Mouse (Mus musculus) C2C12 (cell line): Measurements from ENCODE around the gene Nostrin. TPM values are rescaled to one million over a fixed set of nuclear protein-coding genes. Genes with fewer than 3 reads are reported as not detected.

Experiments used
- H3K27me3 ChIP-seq: one replicate; pipeline ENCODE4 v1.6.1; 2011; ENCODE audit not compliant: control insufficient read depth, insufficient read depth, insufficient read length
- H3K36me3 ChIP-seq: one replicate; pipeline ENCODE4 v1.6.1; 2011; ENCODE audit not compliant: control insufficient read depth, insufficient read depth
- H3K4me3 ChIP-seq: one replicate; pipeline ENCODE4 v1.5.1; 2011; ENCODE audit warnings: mild to moderate bottlenecking, control low read depth; ENCODE audit not compliant: poor library complexity, insufficient read depth, severe bottlenecking
- H3K79me2 ChIP-seq: one replicate; pipeline ENCODE4 v1.6.1; 2011; ENCODE audit not compliant: control insufficient read depth, insufficient read depth
- H3K79me3 ChIP-seq: one replicate; pipeline ENCODE4 v1.6.1; 2011; ENCODE audit warnings: low read depth, control low read depth
- H3ac ChIP-seq: one replicate; pipeline ENCODE3; 2011; ENCODE audit warnings: low read depth; ENCODE audit not compliant: control insufficient read depth, insufficient read length
- CEBPB ChIP-seq: IDR thresholded peaks from one replicate; pipeline ENCODE4 v1.6.1; 2011; ENCODE audit warnings: low read depth, mild to moderate bottlenecking, control low read depth, moderate library complexity
- CTCF ChIP-seq: IDR thresholded peaks from one replicate; pipeline ENCODE4 v1.5.1; 2011; ENCODE audit not compliant: control insufficient read depth, insufficient read depth, insufficient read length
- FOSL1 ChIP-seq: IDR thresholded peaks from one replicate; pipeline ENCODE4 v1.8.0; 2011; ENCODE audit warnings: mild to moderate bottlenecking, low read length; ENCODE audit not compliant: poor library complexity, insufficient read depth, severe bottlenecking
- MAX ChIP-seq: IDR thresholded peaks from one replicate; pipeline ENCODE4 v1.6.1; 2011; ENCODE audit warnings: mild to moderate bottlenecking, control low read depth
- MYOD1 ChIP-seq: IDR thresholded peaks from one replicate; pipeline ENCODE4 v1.6.1; 2011; ENCODE audit warnings: low read depth; ENCODE audit not compliant: control insufficient read depth, insufficient read length
- MYOG ChIP-seq: IDR thresholded peaks from one replicate; pipeline ENCODE4 v1.6.1; 2011; ENCODE audit not compliant: control insufficient read depth, insufficient read length; ENCODE audit errors: extremely low read depth
- USF1 ChIP-seq: IDR thresholded peaks from one replicate; pipeline ENCODE4 v1.6.1; 2011; ENCODE audit warnings: low read depth, mild to moderate bottlenecking, control low read depth, moderate library complexity
- polyA plus RNA-seq: library from polyadenylated mRNA; unstranded; fragments of >200 nt; fragmentation: generic; extraction: Trizol; gene quantifications from one replicate; pipeline ENCODE4 v1.2.1, GENCODE M21; 2012; ENCODE audit warnings: missing spikeins

The Nostrin gene
- polyA plus RNA-seq, 1 experiment: 0.02 TPM

DNA sequence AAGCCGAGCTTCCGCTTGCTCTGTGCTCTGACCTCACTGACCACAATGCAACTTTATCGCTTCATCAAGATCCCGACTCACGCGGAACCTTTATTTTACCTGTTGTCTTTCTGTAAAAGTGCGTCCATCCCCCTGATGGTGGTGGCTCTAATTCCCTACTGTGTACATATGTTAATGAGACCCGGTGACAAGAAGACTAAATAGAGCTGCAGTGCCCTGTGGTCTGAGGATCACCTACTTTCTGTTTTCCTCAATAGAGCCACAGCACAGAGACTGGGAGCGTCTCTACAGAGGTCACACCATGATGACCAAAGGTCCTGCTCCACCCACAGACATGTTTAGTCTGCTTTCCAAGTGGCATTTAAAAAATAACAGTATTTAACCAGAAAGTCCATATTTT, 91.3 kb downstream of the Nostrin start:
- H3K79me3 ChIP-seq: no peaks in the 10 kb centered on the region
- TF ChIP-seq MYOD1 (no peak), CTCF (no peak), MYOG (no peak), MAX (no peak), FOSL1 (no peak), USF1 (no peak), CEBPB (no peak)
- H3K4me3 ChIP-seq: no peak overlapping the region
- H3K27me3 ChIP-seq: peaks cover 10% of the 10 kb centered on the region
- no peaks in the 10 kb centered on the region for H3K36me3 ChIP-seq
- H3ac ChIP-seq: no peak overlapping the region
- no peaks in the 10 kb centered on the region for H3K79me2 ChIP-seq

DNA sequence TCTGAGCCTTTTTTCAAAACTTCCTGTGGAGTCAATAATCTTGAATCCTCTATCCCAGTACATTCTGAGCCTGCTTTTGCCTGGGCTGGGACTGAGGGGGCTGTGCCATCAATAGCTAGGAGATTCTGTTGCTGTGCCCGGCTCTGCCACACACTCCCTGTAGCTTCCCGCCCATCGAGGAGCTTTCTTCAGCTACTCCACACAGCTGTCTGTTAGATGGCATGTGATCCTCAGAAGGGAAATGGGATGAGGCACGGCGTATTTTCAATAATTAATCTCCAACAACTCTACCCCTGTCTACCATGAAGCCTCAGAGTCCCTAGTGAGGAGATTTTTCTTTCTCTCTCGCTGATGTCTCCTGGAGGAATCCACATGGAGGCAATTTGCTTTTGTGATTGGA, 93.0 kb downstream of the Nostrin start:
- TF ChIP-seq MYOD1 (no peak), CTCF (no peak), USF1 (no peak), CEBPB (no peak), MYOG (no peak), FOSL1 (no peak), MAX (no peak)
- Histone ChIP-seq H3K36me3 (no peaks in the 10 kb centered on the region), H3K27me3 (peaks cover 5% of the 10 kb centered on the region), H3K4me3 (no peak overlapping the region), H3K79me2 (no peaks in the 10 kb centered on the region), H3K79me3 (no peaks in the 10 kb centered on the region), H3ac (no peak overlapping the region)

DNA sequence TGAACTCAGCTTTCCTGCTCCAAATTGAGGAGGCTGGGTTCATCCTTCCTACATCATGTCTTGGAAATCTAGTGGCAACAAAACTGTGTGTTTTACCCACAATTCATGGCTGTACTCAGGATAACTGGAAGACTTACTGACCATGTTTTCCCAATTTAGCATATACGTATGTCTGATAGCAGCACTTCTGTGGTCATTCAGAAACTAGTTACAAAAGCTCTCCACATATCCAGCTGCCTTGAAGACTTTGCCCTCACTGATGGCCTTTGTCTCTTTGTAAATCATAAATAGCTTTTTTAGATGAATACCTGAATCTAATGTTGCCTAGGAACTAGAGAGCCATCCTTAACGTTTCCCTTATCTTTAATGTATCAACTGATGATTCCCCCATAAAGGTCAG, 94.5 kb downstream of the Nostrin start:
- TF ChIP-seq CEBPB (no peak), MAX (no peak)
- no peak overlapping the region for H3ac ChIP-seq
- H3K27me3 ChIP-seq: peaks cover 5% of the 10 kb centered on the region
- no peaks in the 10 kb centered on the region for H3K36me3 ChIP-seq
- H3K79me3 ChIP-seq: no peaks in the 10 kb centered on the region
- H3K4me3 ChIP-seq: no peak overlapping the region
- no peaks in the 10 kb centered on the region for H3K79me2 ChIP-seq

DNA sequence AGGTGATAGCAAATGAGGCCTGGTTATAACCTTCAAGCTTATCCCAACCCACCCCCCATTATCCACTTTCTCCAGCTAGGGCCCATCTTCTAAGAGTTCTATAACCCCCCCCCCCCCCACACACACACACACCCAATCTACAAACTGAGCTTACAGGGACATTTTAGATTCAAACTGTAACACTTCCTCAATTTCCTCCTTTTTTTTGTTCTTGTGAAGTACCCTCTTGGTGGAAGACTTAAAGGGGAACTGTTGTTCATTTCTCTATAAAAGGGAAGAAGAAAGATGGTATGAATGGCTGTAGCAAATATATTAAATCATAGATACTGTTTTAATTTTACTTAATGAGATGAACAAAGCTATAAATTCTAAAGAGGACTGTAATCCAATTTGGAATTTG, 96.5 kb downstream of the Nostrin start:
- TF ChIP-seq CTCF: no peak
- no peak for TF ChIP-seq FOSL1
- TF ChIP-seq MYOD1: no peak
- no peak for TF ChIP-seq MYOG
- TF ChIP-seq CEBPB: no peak
- no peak for TF ChIP-seq MAX
- TF ChIP-seq USF1: no peak
- Histone ChIP-seq H3K36me3 (no peaks in the 10 kb centered on the region), H3K27me3 (no peaks in the 10 kb centered on the region)

GRCm38 (mm10) chr2:69234976-69235678, 99.5 kb downstream of the Nostrin start:
- TF ChIP-seq USF1 (no peak), CTCF (no peak), MYOD1 (no peak), CEBPB (no peak), MYOG (no peak), MAX (no peak), FOSL1 (no peak)
- Histone ChIP-seq H3ac (no peak overlapping the region), H3K79me2 (no peaks in the 10 kb centered on the region), H3K4me3 (no peak overlapping the region), H3K79me3 (no peaks in the 10 kb centered on the region), H3K36me3 (no peaks in the 10 kb centered on the region), H3K27me3 (peaks cover 3% of the 10 kb centered on the region)

More for the DNA sequence above, 96.5 kb downstream of the Nostrin start:
- Histone ChIP-seq H3K79me2 (no peaks in the 10 kb centered on the region), H3ac (no peak overlapping the region), H3K4me3 (no peak overlapping the region), H3K79me3 (no peaks in the 10 kb centered on the region)

Other genes with a start within 250 kb of the Nostrin start
- gene Spc25, start 70.4 kb downstream of the Nostrin start, polyA plus RNA-seq: 29.7 TPM
- gene G6pc2, start 75.3 kb downstream of the Nostrin start, polyA plus RNA-seq: not detected
- gene Abcb11, start 206.8 kb downstream of the Nostrin start, polyA plus RNA-seq: 0.02 TPM
- gene Dhrs9, start 244.6 kb downstream of the Nostrin start, polyA plus RNA-seq: 0.97 TPM